Mouse (Mus musculus) cortical plate, adult 2 months (tissue): ENCODE results near the gene Dhrs1.

Experiments used
- CTCF ChIP-seq: fragments of 200-500 bp; IDR thresholded peaks from 2 replicates; pipeline ENCODE4 v1.5.1; 2011; ENCODE audit warnings: mild to moderate bottlenecking, control low read depth, low read length; ENCODE audit not compliant: insufficient read depth; ENCODE audit errors: extremely low read depth
- POLR2A ChIP-seq: fragments of 200-500 bp; IDR thresholded peaks from 2 replicates; pipeline ENCODE4 v1.6.1; 2011; ENCODE audit warnings: mild to moderate bottlenecking, low read length, control low read depth; ENCODE audit not compliant: insufficient read depth; ENCODE audit errors: extremely low read depth

- TF ChIP-seq CTCF: no peak
- no peak for TF ChIP-seq POLR2A
Measured at GRCm38 (mm10) chr14:55783958-55784235, 38.4 kb upstream of the Dhrs1 start, which contains the start of gene Adcy4.
